Mouse (Mus musculus): ENCODE measurements around the gene Setd3. TPM values are rescaled to one million over a fixed set of nuclear protein-coding genes. Genes with fewer than 3 reads are reported as not detected.

Gene Setd3
- polyA plus RNA-seq, 1 experiment: 37.9 TPM

- no peak for TF ChIP-seq CTCF (IDR thresholded peaks at IDR 0.05; ENCODE audit: control insufficient read depth, insufficient read depth, insufficient replicate concordance, low read depth, low read length)
- TF ChIP-seq POLR2A (IDR thresholded peaks at IDR 0.05; ENCODE audit: control insufficient read depth, low read depth, low read length): peak; percentile 86
- no peaks in the 10 kb centered on the region for H3K27me3 ChIP-seq (ENCODE audit: control insufficient read depth, insufficient read depth, low read length)
- H3K4me3 ChIP-seq (ENCODE audit: control insufficient read depth, low read depth, low read length): peak within 1 kb of the TSS; percentile 99
- peak within 1 kb of the TSS; percentile 97 for H3K27ac ChIP-seq (ENCODE audit: control insufficient read depth, insufficient read depth, low read depth, low read length)
- no peaks in the 10 kb centered on the region for H3K36me3 ChIP-seq (ENCODE audit: control insufficient read depth, insufficient read depth, low read length)
- H3K4me1 ChIP-seq (ENCODE audit: control insufficient read depth, insufficient read depth, low read length): peaks cover 3% of the 10 kb centered on the region; the same call in 1 of the 2 replicates
Observed at GRCm38 (mm10) chr12:108179321-108180266, 480 bp upstream of the Setd3 start, which contains the start of gene Ccnk. Gene Ccnk, plus strand, starts transcription at chr12:108179579.

- TF ChIP-seq CTCF (IDR thresholded peaks at IDR 0.05; ENCODE audit: control insufficient read depth, insufficient read depth, insufficient replicate concordance, low read depth, low read length): no peak
- no peak for TF ChIP-seq POLR2A (IDR thresholded peaks at IDR 0.05; ENCODE audit: control insufficient read depth, low read depth, low read length)
- Histone ChIP-seq H3K27me3 (ENCODE audit: control insufficient read depth, insufficient read depth, low read length) (no peaks in the 10 kb centered on the region), H3K36me3 (ENCODE audit: control insufficient read depth, insufficient read depth, low read length) (no peaks in the 10 kb centered on the region), H3K4me3 (ENCODE audit: control insufficient read depth, low read depth, low read length) (peak overlapping the region; percentile 99), H3K27ac (ENCODE audit: control insufficient read depth, insufficient read depth, low read depth, low read length) (peak overlapping the region; percentile 87), H3K4me1 (ENCODE audit: control insufficient read depth, insufficient read depth, low read length) (peaks cover 3% of the 10 kb centered on the region; the same call in 1 of the 2 replicates)
Observed at GRCm38 (mm10) chr12:108178331-108179245, 526 bp downstream of the Setd3 start.

GRCm38 (mm10) chr12:108176366-108176765, 2.7 kb downstream of the Setd3 start:
- no peak overlapping the region for H3K27ac ChIP-seq (ENCODE audit: control insufficient read depth, insufficient read depth, low read depth, low read length)
- no peaks in the 10 kb centered on the region for H3K27me3 ChIP-seq (ENCODE audit: control insufficient read depth, insufficient read depth, low read length)
- TF ChIP-seq CTCF (IDR thresholded peaks at IDR 0.05; ENCODE audit: control insufficient read depth, insufficient read depth, insufficient replicate concordance, low read depth, low read length) (no peak), POLR2A (IDR thresholded peaks at IDR 0.05; ENCODE audit: control insufficient read depth, low read depth, low read length) (no peak)
- H3K36me3 ChIP-seq (ENCODE audit: control insufficient read depth, insufficient read depth, low read length): no peaks in the 10 kb centered on the region
- H3K4me1 ChIP-seq (ENCODE audit: control insufficient read depth, insufficient read depth, low read length): peaks cover 3% of the 10 kb centered on the region
- H3K4me3 ChIP-seq (ENCODE audit: control insufficient read depth, low read depth, low read length): no peak overlapping the region

GRCm38 (mm10) chr12:108174606-108175505, 4.3 kb downstream of the Setd3 start:
- Histone ChIP-seq H3K4me1 (ENCODE audit: control insufficient read depth, insufficient read depth, low read length) (no peaks in the 10 kb centered on the region; the same call in none of the 2 replicates), H3K4me3 (ENCODE audit: control insufficient read depth, low read depth, low read length) (no peak overlapping the region), H3K36me3 (ENCODE audit: control insufficient read depth, insufficient read depth, low read length) (no peaks in the 10 kb centered on the region), H3K27ac (ENCODE audit: control insufficient read depth, insufficient read depth, low read depth, low read length) (no peak overlapping the region), H3K27me3 (ENCODE audit: control insufficient read depth, insufficient read depth, low read length) (no peaks in the 10 kb centered on the region)
- TF ChIP-seq CTCF (IDR thresholded peaks at IDR 0.05; ENCODE audit: control insufficient read depth, insufficient read depth, insufficient replicate concordance, low read depth, low read length): no peak
- TF ChIP-seq POLR2A (IDR thresholded peaks at IDR 0.05; ENCODE audit: control insufficient read depth, low read depth, low read length): no peak

- no peak overlapping the region for H3K4me3 ChIP-seq (ENCODE audit: control insufficient read depth, low read depth, low read length)
- no peaks in the 10 kb centered on the region for H3K36me3 ChIP-seq (ENCODE audit: control insufficient read depth, insufficient read depth, low read length)
- no peak overlapping the region for H3K27ac ChIP-seq (ENCODE audit: control insufficient read depth, insufficient read depth, low read depth, low read length)
- TF ChIP-seq CTCF (IDR thresholded peaks at IDR 0.05; ENCODE audit: control insufficient read depth, insufficient read depth, insufficient replicate concordance, low read depth, low read length): no peak
- H3K27me3 ChIP-seq (ENCODE audit: control insufficient read depth, insufficient read depth, low read length): no peaks in the 10 kb centered on the region
- no peaks in the 10 kb centered on the region; the same call in none of the 2 replicates for H3K4me1 ChIP-seq (ENCODE audit: control insufficient read depth, insufficient read depth, low read length)
Observed at GRCm38 (mm10) chr12:108172639-108173038, 6.5 kb downstream of the Setd3 start.

GRCm38 (mm10) chr12:108171336-108171735, 7.8 kb downstream of the Setd3 start:
- Histone ChIP-seq H3K4me3 (ENCODE audit: control insufficient read depth, low read depth, low read length) (no peak overlapping the region), H3K4me1 (ENCODE audit: control insufficient read depth, insufficient read depth, low read length) (no peaks in the 10 kb centered on the region; the same call in none of the 2 replicates), H3K36me3 (ENCODE audit: control insufficient read depth, insufficient read depth, low read length) (no peaks in the 10 kb centered on the region), H3K27me3 (ENCODE audit: control insufficient read depth, insufficient read depth, low read length) (no peaks in the 10 kb centered on the region), H3K27ac (ENCODE audit: control insufficient read depth, insufficient read depth, low read depth, low read length) (no peak overlapping the region)
- TF ChIP-seq POLR2A (IDR thresholded peaks at IDR 0.05; ENCODE audit: control insufficient read depth, low read depth, low read length) (no peak), CTCF (IDR thresholded peaks at IDR 0.05; ENCODE audit: control insufficient read depth, insufficient read depth, insufficient replicate concordance, low read depth, low read length) (no peak)
